Mouse (Mus musculus): Measurements from ENCODE around the gene Gm26897.

DNA sequence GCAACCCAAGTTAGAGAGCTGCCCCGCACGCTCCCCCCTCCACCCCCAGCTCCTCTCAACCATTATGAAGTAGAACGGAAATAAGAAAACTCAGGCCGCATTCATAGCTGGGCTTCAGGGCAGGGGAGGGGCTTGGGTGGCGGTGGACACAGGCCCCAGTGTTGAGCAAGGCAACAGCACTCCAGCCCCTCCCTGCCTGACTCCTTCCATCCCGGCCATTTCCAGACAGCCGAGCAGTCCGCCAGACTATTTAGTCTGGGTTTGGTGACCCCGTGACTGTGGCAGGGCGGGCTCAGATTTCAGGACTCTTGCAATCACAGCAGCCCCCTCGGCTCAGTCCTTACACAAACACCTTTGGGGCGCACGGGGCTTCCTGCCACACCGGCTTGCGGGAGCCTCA is 36.5 kb downstream of the Gm26897 start:
- TF ChIP-seq GATA1 (IDR thresholded peaks at IDR 0.05; ENCODE audit: borderline replicate concordance, low read length) (no peak), FLI1 (IDR thresholded peaks at IDR 0.05; ENCODE audit: low read length) (no peak)
